Mouse (Mus musculus): ENCODE results near the gene Flnb. TPM values are rescaled to one million over a fixed set of nuclear protein-coding genes. Genes with fewer than 3 reads are reported as not detected.

The Flnb gene
- polyA plus RNA-seq, 1 experiment from 2014 or later: 5.4 TPM

DNA sequence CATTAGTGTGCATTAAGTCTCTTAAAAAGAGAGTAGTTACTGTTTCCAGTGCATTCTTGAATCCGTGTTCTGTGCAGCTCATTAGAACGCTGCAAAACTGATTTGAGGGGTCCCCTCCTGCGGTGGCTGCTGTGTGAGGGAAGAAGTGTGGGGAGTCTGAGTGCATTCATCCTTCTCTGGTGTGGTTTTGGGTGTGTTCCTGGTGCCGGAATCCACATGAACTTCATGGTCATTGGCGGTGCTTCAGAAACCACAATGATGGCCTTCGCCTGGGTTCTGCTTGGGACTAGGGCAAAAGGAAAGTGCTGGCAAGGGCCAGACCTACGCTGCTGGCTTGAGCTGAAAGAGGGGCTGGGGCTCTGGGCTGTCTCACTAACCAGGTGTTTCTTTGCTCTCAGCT is 116.4 kb downstream of the Flnb start:
- Histone ChIP-seq H3K36me3 (ENCODE audit: insufficient read depth, low read length) (peaks cover 27% of the 10 kb centered on the region; the same call in 1 of the 2 replicates), H3K9ac (replicated peaks; ENCODE audit: low read depth) (no peak overlapping the region), H3K4me3 (ENCODE audit: low read depth, low read length) (no peak overlapping the region), H3K27ac (ENCODE audit: low read length) (no peak overlapping the region), H3K9me3 (ENCODE audit: low read length) (no peaks in the 10 kb centered on the region), H3K27me3 (replicated peaks; ENCODE audit: insufficient read depth, low read length) (no peaks in the 10 kb centered on the region), H3K4me2 (replicated peaks; ENCODE audit: low read depth, low read length) (no peak overlapping the region), H3K4me1 (ENCODE audit: insufficient read depth, low read depth, low read length) (no peaks in the 10 kb centered on the region)
- TF ChIP-seq EP300 (IDR thresholded peaks at IDR 0.05): no peak
- no peak for TF ChIP-seq CTCF (IDR thresholded peaks at IDR 0.05)
- ATAC-seq: no peak
- DNase-seq (ENCODE audit: low spot score): no peak
- WGBS: 87% methylated on average over 7 of the region's 7 CpGs

- Histone ChIP-seq H3K9me3 (ENCODE audit: low read length) (no peaks in the 10 kb centered on the region), H3K9ac (replicated peaks; ENCODE audit: low read depth) (no peak overlapping the region), H3K36me3 (ENCODE audit: insufficient read depth, low read length) (peaks cover 8% of the 10 kb centered on the region; the same call in 1 of the 2 replicates), H3K4me1 (ENCODE audit: insufficient read depth, low read depth, low read length) (no peaks in the 10 kb centered on the region), H3K27ac (ENCODE audit: low read length) (no peak overlapping the region), H3K4me3 (ENCODE audit: low read depth, low read length) (no peak overlapping the region), H3K27me3 (replicated peaks; ENCODE audit: insufficient read depth, low read length) (no peaks in the 10 kb centered on the region), H3K4me2 (replicated peaks; ENCODE audit: low read depth, low read length) (no peak overlapping the region)
- 33% methylated on average over 17 of the region's 17 CpGs for WGBS
- peak; percentile 79 for DNase-seq (ENCODE audit: low spot score)
- TF ChIP-seq EP300 (IDR thresholded peaks at IDR 0.05) (no peak), CTCF (IDR thresholded peaks at IDR 0.05) (peak; percentile 78)
- ATAC-seq: peak; percentile 62
Measured at GRCm38 (mm10) chr14:7937052-7937630, 119.4 kb downstream of the Flnb start.

DNA sequence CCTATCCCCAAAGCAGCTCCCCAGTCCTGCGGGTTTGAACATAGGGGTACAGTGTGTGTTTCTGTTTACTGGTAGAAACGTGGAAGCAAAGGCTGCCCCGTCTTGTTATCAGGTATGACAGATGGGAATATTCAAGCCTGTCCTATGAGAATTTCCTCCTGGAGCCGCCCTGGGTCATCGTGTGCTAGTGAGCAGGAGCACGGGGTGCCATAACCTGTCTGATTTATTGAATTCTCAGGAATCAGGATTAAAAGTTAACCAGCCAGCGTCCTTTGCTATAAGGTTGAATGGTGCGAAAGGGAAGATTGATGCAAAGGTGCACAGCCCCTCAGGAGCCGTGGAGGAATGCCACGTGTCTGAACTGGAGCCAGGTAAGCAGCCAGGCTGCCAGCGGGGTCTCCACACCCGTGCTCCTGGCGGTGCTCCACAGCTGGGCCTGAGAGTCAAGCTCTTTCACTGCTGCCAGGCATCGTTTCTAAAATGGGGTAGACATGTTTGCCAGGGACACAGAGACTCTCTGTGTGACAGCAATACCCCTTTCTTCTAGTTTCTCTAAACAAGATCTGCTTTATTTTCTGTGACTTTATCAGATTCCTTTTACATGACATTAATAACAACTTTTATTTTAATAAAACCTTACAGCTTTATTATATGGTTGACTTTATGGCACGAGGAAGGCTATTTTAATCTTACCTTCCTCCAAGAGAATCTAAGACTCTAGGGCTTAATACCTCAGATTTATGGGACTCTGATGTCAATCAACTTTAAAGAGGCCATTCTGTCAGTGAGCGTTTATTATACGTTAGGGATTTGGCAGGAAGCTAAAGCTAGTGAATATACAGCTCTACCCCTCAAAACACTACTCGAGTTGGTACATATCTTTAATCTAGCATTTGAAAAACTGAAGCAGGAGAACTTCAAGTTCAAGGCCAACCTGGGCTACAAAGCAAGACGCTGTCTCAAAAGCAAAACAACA is 121.3 kb downstream of the Flnb start:
- H3K4me3 ChIP-seq (ENCODE audit: low read depth, low read length): no peak overlapping the region
- no peaks in the 10 kb centered on the region for H3K27me3 ChIP-seq (replicated peaks; ENCODE audit: insufficient read depth, low read length)
- no peak overlapping the region for H3K4me2 ChIP-seq (replicated peaks; ENCODE audit: low read depth, low read length)
- no peak overlapping the region for H3K9ac ChIP-seq (replicated peaks; ENCODE audit: low read depth)
- ATAC-seq: no peak
- no peak for TF ChIP-seq EP300 (IDR thresholded peaks at IDR 0.05)
- TF ChIP-seq CTCF (IDR thresholded peaks at IDR 0.05): no peak
- no peaks in the 10 kb centered on the region for H3K9me3 ChIP-seq (ENCODE audit: low read length)
- H3K27ac ChIP-seq (ENCODE audit: low read length): no peak overlapping the region
- WGBS: 83% methylated on average over 19 of the region's 19 CpGs
- H3K36me3 ChIP-seq (ENCODE audit: insufficient read depth, low read length): peaks cover 3% of the 10 kb centered on the region; the same call in 1 of the 2 replicates
- H3K4me1 ChIP-seq (ENCODE audit: insufficient read depth, low read depth, low read length): peaks cover 10% of the 10 kb centered on the region; the same call in 1 of the 2 replicates
- no peak for DNase-seq (ENCODE audit: low spot score)

- Histone ChIP-seq H3K27me3 (replicated peaks; ENCODE audit: insufficient read depth, low read length) (no peaks in the 10 kb centered on the region), H3K4me3 (ENCODE audit: low read depth, low read length) (no peak overlapping the region), H3K4me1 (ENCODE audit: insufficient read depth, low read depth, low read length) (peaks cover 10% of the 10 kb centered on the region; the same call in 1 of the 2 replicates), H3K36me3 (ENCODE audit: insufficient read depth, low read length) (no peaks in the 10 kb centered on the region), H3K4me2 (replicated peaks; ENCODE audit: low read depth, low read length) (no peak overlapping the region), H3K27ac (ENCODE audit: low read length) (no peak overlapping the region), H3K9ac (replicated peaks; ENCODE audit: low read depth) (no peak overlapping the region), H3K9me3 (ENCODE audit: low read length) (no peaks in the 10 kb centered on the region)
- DNase-seq (ENCODE audit: low spot score): no peak
- ATAC-seq: no peak
- no peak for TF ChIP-seq CTCF (IDR thresholded peaks at IDR 0.05)
- TF ChIP-seq EP300 (IDR thresholded peaks at IDR 0.05): no peak
- WGBS: 54% methylated on average over 5 of the region's 5 CpGs
Measured at GRCm38 (mm10) chr14:7941413-7941812, 123.7 kb downstream of the Flnb start.

DNA sequence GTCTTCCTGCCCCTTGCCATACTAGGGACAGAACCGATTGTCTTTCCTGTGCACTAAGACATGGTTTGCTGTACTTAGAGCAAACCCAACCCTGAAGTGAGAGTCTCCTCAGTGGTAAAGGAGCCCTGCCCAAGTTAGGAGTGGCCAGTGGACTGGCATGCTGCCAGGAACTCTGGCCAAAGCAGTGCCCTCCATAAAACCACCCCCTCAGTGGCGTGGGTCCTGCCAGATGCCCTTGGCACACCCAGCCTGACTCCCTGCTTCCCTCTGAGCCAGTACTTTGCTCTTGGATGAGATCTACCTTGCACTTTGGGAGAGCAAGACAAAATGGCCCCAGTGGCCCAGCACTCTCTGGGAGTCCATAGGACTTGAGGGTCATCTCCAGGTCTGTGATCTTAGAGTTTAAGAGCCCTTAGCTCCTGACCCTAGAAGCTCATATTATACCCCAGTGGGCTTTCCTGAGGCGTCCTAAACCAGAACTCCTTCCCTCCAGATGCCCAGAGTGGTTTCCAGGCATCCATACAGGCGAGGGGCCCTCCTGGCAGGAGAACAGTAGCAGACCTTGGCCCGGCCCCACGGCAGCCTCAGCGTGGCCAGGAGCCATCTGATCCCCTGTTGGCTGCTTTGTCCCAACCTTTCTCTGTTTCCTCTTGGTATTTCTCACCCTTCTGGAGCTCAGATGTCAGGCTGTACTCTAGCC is 125.5 kb downstream of the Flnb start:
- peaks cover 10% of the 10 kb centered on the region; the same call in 1 of the 2 replicates for H3K4me1 ChIP-seq (ENCODE audit: insufficient read depth, low read depth, low read length)
- ATAC-seq (peak; percentile 81), DNase-seq (ENCODE audit: low spot score) (peak; percentile 70)
- H3K27me3 ChIP-seq (replicated peaks; ENCODE audit: insufficient read depth, low read length): no peaks in the 10 kb centered on the region
- TF ChIP-seq EP300 (IDR thresholded peaks at IDR 0.05): no peak
- no peak for TF ChIP-seq CTCF (IDR thresholded peaks at IDR 0.05)
- no peaks in the 10 kb centered on the region for H3K9me3 ChIP-seq (ENCODE audit: low read length)
- H3K36me3 ChIP-seq (ENCODE audit: insufficient read depth, low read length): 0 out of 2 replicates have a peak, but pooled peaks cover 3% of the 10 kb centered on the region
- H3K27ac ChIP-seq (ENCODE audit: low read length): peak overlapping the region; percentile 9; the same call in 1 of the 2 replicates
- no peak overlapping the region for H3K9ac ChIP-seq (replicated peaks; ENCODE audit: low read depth)
- WGBS: 35% methylated on average over 7 of the region's 7 CpGs
- no peak overlapping the region for H3K4me3 ChIP-seq (ENCODE audit: low read depth, low read length)
- no peak overlapping the region for H3K4me2 ChIP-seq (replicated peaks; ENCODE audit: low read depth, low read length)

GRCm38 (mm10) chr14:7943801-7944135 is 126.0 kb downstream of the Flnb start:
- no peak for DNase-seq (ENCODE audit: low spot score)
- Histone ChIP-seq H3K9me3 (ENCODE audit: low read length) (no peaks in the 10 kb centered on the region), H3K36me3 (ENCODE audit: insufficient read depth, low read length) (0 out of 2 replicates have a peak, but pooled peaks cover 6% of the 10 kb centered on the region), H3K9ac (replicated peaks; ENCODE audit: low read depth) (no peak overlapping the region), H3K27me3 (replicated peaks; ENCODE audit: insufficient read depth, low read length) (no peaks in the 10 kb centered on the region), H3K27ac (ENCODE audit: low read length) (peak overlapping the region; percentile 9), H3K4me1 (ENCODE audit: insufficient read depth, low read depth, low read length) (peaks cover 10% of the 10 kb centered on the region; the same call in 1 of the 2 replicates), H3K4me2 (replicated peaks; ENCODE audit: low read depth, low read length) (no peak overlapping the region), H3K4me3 (ENCODE audit: low read depth, low read length) (no peak overlapping the region)
- ATAC-seq: peak; percentile 18
- TF ChIP-seq CTCF (IDR thresholded peaks at IDR 0.05): no peak
- no peak for TF ChIP-seq EP300 (IDR thresholded peaks at IDR 0.05)
- WGBS: 41% methylated on average over 3 of the region's 3 CpGs

Measured in lung, postnatal 0 days (tissue).